Mouse (Mus musculus) CH12.LX (cell line): ENCODE measurements around the gene Slc17a5. TPM values are rescaled to one million over a fixed set of nuclear protein-coding genes. Genes with fewer than 3 reads are reported as not detected.

Experiments
- DNase-seq: peaks from one replicate; pipeline ENCODE4 v3.0.0-alpha.2; 2013; ENCODE audit errors: extremely low read depth
- H3K27ac ChIP-seq: 2 replicates; pipeline ENCODE4 v1.5.1; 2012; ENCODE audit warnings: low read depth, mild to moderate bottlenecking, control low read depth, moderate library complexity; ENCODE audit not compliant: insufficient read depth
- H3K27me3 ChIP-seq: replicated peaks from 2 replicates; pipeline ENCODE3; 2012; ENCODE audit warnings: inconsistent platforms
- H3K36me3 ChIP-seq, 2 experiments: replicated peaks in 1 of 2; 2 replicates each; pipeline versions ENCODE3 to v1.6.1; 2012; ENCODE audit warnings: inconsistent platforms in 1 of 2, low read length in 1 of 2, mild to moderate bottlenecking in 1 of 2, mixed read lengths in 1 of 2, moderate library complexity in 1 of 2; ENCODE audit not compliant: control insufficient read depth in 1 of 2, insufficient read depth in 1 of 2
- H3K4me1 ChIP-seq, 2 experiments: 2 replicates each; pipeline ENCODE4 v1.6.1; 2012; ENCODE audit warnings: inconsistent platforms in 1 of 2, moderate library complexity in 1 of 2; ENCODE audit not compliant: insufficient read depth in 2 of 2, control insufficient read depth in 1 of 2
- H3K4me2 ChIP-seq: 2 replicates; pipeline ENCODE4 v1.6.1; 2012; ENCODE audit warnings: low read depth, mild to moderate bottlenecking, control low read depth; ENCODE audit not compliant: poor library complexity, insufficient read depth, severe bottlenecking
- H3K4me3 ChIP-seq, 3 experiments: fragments of 150-350 bp in 1 of 3; sonication (generic) in 1 of 3; replicated peaks in 1 of 3; 2 replicates each; pipeline versions ENCODE3 to v1.5.1; 2011 to 2012; ENCODE audit warnings: low read depth in 2 of 3, low read length in 2 of 3, mild to moderate bottlenecking in 2 of 3, moderate library complexity in 2 of 3, control low read depth in 1 of 3, improper control_type of control experiment in 1 of 3, inconsistent platforms in 1 of 3, mixed read lengths in 1 of 3; ENCODE audit not compliant: poor library complexity in 1 of 3
- H3K79me2 ChIP-seq: replicated peaks from 2 replicates; pipeline ENCODE4 v1.6.1; 2012; ENCODE audit warnings: mild to moderate bottlenecking, moderate library complexity; ENCODE audit not compliant: control insufficient read depth, poor library complexity, insufficient read depth, severe bottlenecking; ENCODE audit errors: extremely low read depth
- H3K9ac ChIP-seq: 2 replicates; pipeline ENCODE4 v1.6.1; 2012; ENCODE audit warnings: low read depth, mild to moderate bottlenecking, control low read depth, moderate library complexity; ENCODE audit not compliant: insufficient read depth
- H3K9me3 ChIP-seq: replicated peaks from 2 replicates; pipeline ENCODE3; 2012; ENCODE audit warnings: low read length, inconsistent platforms, mixed read lengths
- BHLHE40 ChIP-seq: IDR thresholded peaks from 2 replicates; pipeline ENCODE4 v1.6.1; 2011; ENCODE audit warnings: mild to moderate bottlenecking, low read depth, low read length, improper control_type of control experiment
- CHD1 ChIP-seq: IDR thresholded peaks from 2 replicates; pipeline ENCODE4 v1.6.1; 2012; ENCODE audit warnings: low read depth, low read length, improper control_type of control experiment, inconsistent platforms
- CTCF ChIP-seq, 2 experiments: IDR thresholded peaks in 1 of 2; conservative IDR thresholded peaks in 1 of 2; 2 replicates each; pipeline ENCODE4 v1.5.1; 2011 to 2012; ENCODE audit warnings: low read depth in 2 of 2, low read length in 2 of 2, improper control_type of control experiment in 1 of 2, inconsistent platforms in 1 of 2, mild to moderate bottlenecking in 1 of 2, moderate library complexity in 1 of 2
- GABPA ChIP-seq: IDR thresholded peaks from 2 replicates; pipeline ENCODE4 v1.6.1; 2012; ENCODE audit warnings: low read depth, low read length, improper control_type of control experiment, inconsistent platforms; ENCODE audit not compliant: insufficient replicate concordance
- HCFC1 ChIP-seq: IDR thresholded peaks from 2 replicates; pipeline ENCODE4 v1.6.1; 2012; ENCODE audit warnings: low read depth, mild to moderate bottlenecking, inconsistent platforms, low read length, improper control_type of control experiment
- MAZ ChIP-seq: IDR thresholded peaks from 2 replicates; pipeline ENCODE4 v1.6.1; 2012; ENCODE audit warnings: low read depth, mild to moderate bottlenecking, inconsistent platforms, low read length, improper control_type of control experiment, moderate library complexity
- MEF2A ChIP-seq: IDR thresholded peaks from 2 replicates; pipeline ENCODE4 v1.6.1; 2014; ENCODE audit warnings: low read depth, mild to moderate bottlenecking, inconsistent platforms, low read length, improper control_type of control experiment, borderline replicate concordance
- MXI1 ChIP-seq: IDR thresholded peaks from 2 replicates; pipeline ENCODE4 v1.6.1; 2011; ENCODE audit warnings: mild to moderate bottlenecking, low read depth, low read length, improper control_type of control experiment
- NELFE ChIP-seq: IDR thresholded peaks from 2 replicates; pipeline ENCODE4 v1.6.1; 2011; ENCODE audit warnings: low read depth, low read length, improper control_type of control experiment
- POLR2AphosphoS2 ChIP-seq: IDR thresholded peaks from 2 replicates; pipeline ENCODE4 v1.6.1; 2011; ENCODE audit warnings: low read depth, low read length, improper control_type of control experiment
- RAD21 ChIP-seq: IDR thresholded peaks from 2 replicates; pipeline ENCODE4 v1.6.1; 2011; ENCODE audit warnings: low read depth, mild to moderate bottlenecking, low read length, improper control_type of control experiment, moderate library complexity
- RCOR1 ChIP-seq: conservative IDR thresholded peaks from 2 replicates; pipeline ENCODE4 v1.6.1; 2012; ENCODE audit warnings: low read depth, mild to moderate bottlenecking, inconsistent platforms, low read length, improper control_type of control experiment
- SMC3 ChIP-seq: IDR thresholded peaks from 2 replicates; pipeline ENCODE4 v1.6.1; 2011; ENCODE audit warnings: low read depth, low read length, improper control_type of control experiment
- USF1 ChIP-seq: IDR thresholded peaks from 2 replicates; pipeline ENCODE4 v1.6.1; 2014; ENCODE audit warnings: low read depth, mild to moderate bottlenecking, inconsistent platforms, low read length, improper control_type of control experiment
- USF2 ChIP-seq: conservative IDR thresholded peaks from 2 replicates; pipeline ENCODE4 v1.6.1; 2011; ENCODE audit warnings: low read depth, low read length, improper control_type of control experiment
- ZKSCAN1 ChIP-seq: IDR thresholded peaks from 2 replicates; pipeline ENCODE4 v1.6.1; 2012; ENCODE audit warnings: low read depth, inconsistent platforms, low read length, improper control_type of control experiment, borderline replicate concordance
- ZMIZ1 ChIP-seq: IDR thresholded peaks from 2 replicates; pipeline ENCODE4 v1.6.1; 2012; ENCODE audit warnings: low read depth, mild to moderate bottlenecking, inconsistent platforms, low read length, improper control_type of control experiment
- ZNF384 ChIP-seq: IDR thresholded peaks from 2 replicates; pipeline ENCODE4 v1.6.1; 2012; ENCODE audit warnings: low read depth, low read length, improper control_type of control experiment, inconsistent platforms
- dilution Hi-C: fragments of 300-500 bp; cut with MboI; formaldehyde crosslinking; loops from 2 replicates; pipeline ENCODE4 v1.14.3; 2020; ENCODE audit warnings: low sequenced_read_pairs; ENCODE audit not compliant: extremely low pct_unique_long_range_greater_than_20kb, extremely low pct_ligation_motif_present
- in situ Hi-C: fragments of 300-500 bp; cut with MboI; formaldehyde crosslinking; loops from 3 replicates; pipeline ENCODE4 v1.14.3; 2019; ENCODE audit warnings: low sequenced_read_pairs, low pct_ligation_motif_present, low pct_unique_long_range_greater_than_20kb, mixed read lengths
- polyA plus RNA-seq: library from polyadenylated mRNA; unstranded; fragments of >175 nt; gene quantifications from 2 replicates; pipeline ENCODE4 v1.2.1, GENCODE M21; 2012; ENCODE audit warnings: low read depth; ENCODE audit not compliant: insufficient read length
- total RNA-seq, 2 experiments: library from RNA; depleted of rRNA; stranded (reverse); fragments of 300-350 nt in 1 of 2; fragments of >200 nt in 1 of 2; gene quantifications; 2 replicates each; pipeline ENCODE4 v1.2.3; 2012 to 2014

The Slc17a5 gene
- total and polyA plus RNA-seq, 3 experiments = 4.9 to 7.6 (median 6.7) TPM

DNA sequence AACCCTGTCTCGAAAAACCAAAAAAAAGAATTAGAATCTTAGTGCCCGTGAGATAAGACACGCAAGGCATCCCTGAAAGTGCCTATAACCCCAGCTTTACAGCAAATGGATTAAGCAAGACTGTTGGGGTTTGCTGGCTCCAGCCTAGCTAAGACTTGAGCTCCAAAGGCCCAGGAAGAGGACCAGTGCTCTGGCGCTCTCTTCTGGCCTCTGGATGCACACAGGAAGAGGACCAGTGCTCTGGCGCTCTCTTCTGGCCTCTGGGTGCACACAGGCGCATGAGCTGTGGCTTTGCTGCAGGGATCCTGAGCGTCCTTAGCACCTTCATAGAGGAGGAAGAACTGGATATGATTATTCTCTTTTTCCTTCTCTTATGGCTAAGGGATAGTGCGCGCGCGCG is 40.1 kb downstream of the Slc17a5 start:
- DNase-seq = peak; percentile 21
- dilution Hi-C loops (no loop called here), in situ Hi-C loops (no loop called here)
- Histone ChIP-seq H3K4me2 (no peak overlapping the region), H3K9me3 (no peaks in the 10 kb centered on the region), H3K27ac (no peak overlapping the region), H3K27me3 (no peaks in the 10 kb centered on the region), H3K4me3 (no peak overlapping the region), H3K9ac (no peak overlapping the region), H3K79me2 (no peaks in the 10 kb centered on the region), H3K4me1 (no peaks in the 10 kb centered on the region), H3K36me3 (peaks cover 2 to 15% of the 10 kb centered on the region in 2 experiments)
- no peak for TF ChIP-seq ZKSCAN1
- no peak for TF ChIP-seq GABPA
- no peak for TF ChIP-seq CHD1
- TF ChIP-seq CTCF (conservative IDR thresholded peaks at IDR 0.05 in 1 of 2, IDR thresholded peaks at IDR 0.05 in 1 of 2; ENCODE audit: low read depth in 2 of 2, low read length in 2 of 2) = peak in 1 of 2 experiments; percentile 89; a peak in 2 of 4 replicates
- TF ChIP-seq SMC3 = peak; percentile 50
- peak; percentile 51 for TF ChIP-seq RAD21
- TF ChIP-seq ZMIZ1 = no peak

- Histone ChIP-seq H3K27me3 (no peaks in the 10 kb centered on the region), H3K4me1 (no peaks in the 10 kb centered on the region), H3K9ac (no peak overlapping the region), H3K27ac (no peak overlapping the region), H3K36me3 (peaks cover 0 to 9% of the 10 kb centered on the region in 2 experiments), H3K9me3 (no peaks in the 10 kb centered on the region), H3K79me2 (no peaks in the 10 kb centered on the region), H3K4me3 (no peak overlapping the region), H3K4me2 (no peak overlapping the region)
- in situ Hi-C loops (no loop called here), dilution Hi-C loops (no loop called here)
- no peak for DNase-seq
- TF ChIP-seq POLR2AphosphoS2 = no peak
- no peak for TF ChIP-seq USF1
- TF ChIP-seq HCFC1 = no peak
- TF ChIP-seq MAZ = no peak
- no peak for TF ChIP-seq MEF2A
- TF ChIP-seq ZNF384 = no peak
- no peak for TF ChIP-seq BHLHE40
Observed at GRCm38 (mm10) chr9:78546944-78547343, 40.9 kb downstream of the Slc17a5 start.

DNA sequence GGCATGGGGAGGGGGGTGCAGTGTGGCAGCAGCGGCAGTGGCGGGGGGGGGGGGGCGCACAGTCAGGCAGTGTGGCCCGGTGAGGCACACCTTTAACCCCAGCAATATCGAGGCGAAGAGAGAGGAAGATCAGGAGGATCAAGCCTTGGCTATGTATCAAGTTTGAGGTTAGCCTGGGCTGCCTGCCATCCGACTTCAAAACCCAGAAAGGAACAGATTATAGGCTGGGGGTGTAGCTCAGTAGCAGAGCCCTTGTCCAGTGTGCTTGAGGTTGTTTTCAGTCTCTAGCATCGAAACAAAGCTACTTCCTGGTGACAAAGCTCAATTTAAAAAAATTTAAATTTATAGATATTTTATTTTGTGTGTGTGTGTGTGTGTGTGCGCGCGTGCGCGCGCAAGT is 46.1 kb downstream of the Slc17a5 start:
- DNase-seq = no peak
- TF ChIP-seq MAZ (no peak), USF2 (no peak), MXI1 (no peak), ZMIZ1 (no peak), NELFE (no peak), RCOR1 (no peak)
- Histone ChIP-seq H3K9ac (no peak overlapping the region), H3K4me3 (no peak overlapping the region), H3K9me3 (no peaks in the 10 kb centered on the region), H3K4me1 (no peaks in the 10 kb centered on the region), H3K36me3 (peaks cover 0 to 18% of the 10 kb centered on the region in 2 experiments), H3K27ac (no peak overlapping the region), H3K27me3 (no peaks in the 10 kb centered on the region), H3K4me2 (no peak overlapping the region), H3K79me2 (no peaks in the 10 kb centered on the region)
- in situ Hi-C loops (no loop called here), dilution Hi-C loops (no loop called here)
